Mouse (Mus musculus) CH12F3 (cell line): ENCODE results near the gene Gpn2.

Experiments
- in situ Hi-C: fragments of 300-500 bp; cut with MboI; formaldehyde crosslinking; loops from 2 replicates; pipeline ENCODE4 v1.14.3; 2020; ENCODE audit warnings: low sequenced_read_pairs

Gene Gpn2

DNA sequence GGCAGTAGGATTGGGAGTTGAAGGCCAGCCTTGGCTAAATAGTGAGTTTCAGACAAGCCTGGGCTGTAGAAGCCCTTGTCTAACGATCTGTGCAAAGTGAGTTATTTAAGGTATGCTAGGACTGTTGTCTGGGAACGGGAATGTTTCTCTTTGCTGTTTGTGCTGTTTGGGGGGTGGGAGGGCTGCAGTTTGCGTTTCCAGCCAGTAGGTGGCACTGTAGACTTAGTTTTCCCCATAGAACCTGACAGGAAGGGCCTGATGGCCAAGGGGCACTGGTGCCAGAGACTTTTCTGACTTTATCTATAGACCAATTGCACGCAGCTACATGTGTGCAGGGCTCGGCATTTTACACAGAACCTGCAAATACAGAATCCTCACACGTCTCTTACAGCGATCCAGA is 8.4 kb downstream of the Gpn2 start:
- in situ Hi-C loops = no loop called here

DNA sequence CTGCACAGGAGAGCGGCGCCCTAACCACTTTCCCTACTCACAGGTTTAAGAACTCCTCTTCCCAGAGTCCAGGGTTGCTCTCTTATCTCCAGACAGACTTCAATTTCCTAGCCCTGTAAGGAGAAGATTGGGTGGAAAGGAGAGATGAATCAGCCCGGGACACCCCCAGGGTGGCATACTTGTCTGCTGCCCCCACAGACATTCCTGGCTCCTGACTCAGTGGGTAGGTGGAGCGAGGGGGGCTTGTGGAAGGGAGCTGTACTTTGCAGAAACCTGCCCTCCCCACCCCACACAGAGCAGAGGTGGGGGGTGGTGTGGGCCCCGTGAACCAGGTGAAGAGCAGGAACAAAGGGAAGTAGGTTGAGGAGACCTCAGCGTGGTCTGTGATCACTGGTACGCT is 11.4 kb downstream of the Gpn2 start:
- in situ Hi-C loops = no loop called here

DNA sequence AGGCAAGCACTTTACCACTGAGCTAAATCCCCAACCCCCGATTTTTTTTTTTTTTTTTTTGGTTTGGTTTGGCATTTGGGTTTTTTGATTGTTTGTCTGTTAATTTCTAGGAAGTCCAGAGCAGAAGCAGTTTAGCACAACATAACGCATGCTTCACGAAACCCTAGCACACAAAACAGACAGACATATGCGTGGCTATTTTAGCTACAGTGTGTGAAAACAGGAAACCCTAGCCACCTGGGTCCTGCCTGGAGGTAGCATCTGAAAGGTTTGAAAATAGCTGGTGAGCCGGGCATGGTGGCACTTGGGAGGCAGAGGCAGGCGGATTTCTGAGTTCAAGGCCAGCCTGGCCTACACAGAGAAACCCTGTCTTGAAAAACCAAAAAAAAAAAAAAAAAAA is 11.9 kb downstream of the Gpn2 start:
- in situ Hi-C loops = no loop called here

GRCm38 (mm10) chr4:133598616-133599015 is 14.5 kb downstream of the Gpn2 start:
- in situ Hi-C loops = no loop called here

DNA sequence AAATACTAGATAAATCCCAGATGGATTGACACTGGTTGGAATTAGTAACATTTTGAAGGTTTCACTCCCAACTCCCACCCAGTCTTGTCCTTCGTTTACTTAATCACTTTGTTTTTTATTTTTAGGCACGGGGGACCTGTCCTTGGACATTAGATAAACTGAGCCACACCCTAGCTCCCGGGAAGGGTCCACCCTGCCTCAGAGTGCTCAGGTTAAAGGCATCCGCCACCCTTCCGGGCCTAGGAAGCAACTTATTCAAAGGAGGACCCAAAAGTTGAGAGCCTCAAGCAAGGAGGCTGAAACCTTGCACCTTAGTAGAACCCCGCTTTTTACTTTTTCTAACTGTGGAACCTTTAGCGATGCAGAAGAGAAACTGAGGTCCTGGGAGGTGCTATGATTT is 15.0 kb downstream of the Gpn2 start:
- in situ Hi-C loops = no loop called here

DNA sequence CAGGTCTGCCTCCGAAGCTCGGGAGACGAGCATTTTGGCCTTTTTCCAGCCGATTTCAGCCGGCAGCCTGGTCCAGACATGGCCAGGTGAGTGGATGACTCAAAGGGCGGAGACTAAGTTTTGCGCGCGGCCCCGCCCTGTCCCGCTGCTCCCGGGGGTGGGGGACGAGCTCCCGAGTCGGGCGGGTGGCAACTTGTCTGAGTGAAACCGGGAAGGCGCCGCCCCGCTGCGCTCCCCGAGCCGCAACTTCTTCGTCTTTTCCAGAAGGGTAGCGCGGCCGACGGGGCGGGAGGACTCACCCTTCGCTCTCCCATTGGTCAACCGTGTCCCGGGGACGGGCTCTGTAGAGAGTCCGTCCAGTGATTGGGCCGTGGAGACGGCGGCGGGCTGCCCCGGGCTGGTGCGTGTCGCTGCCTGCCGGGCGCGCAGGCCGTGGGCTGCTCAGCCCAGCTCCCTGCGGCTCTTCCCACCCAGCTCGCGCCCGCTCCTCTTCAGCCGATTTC is 15.5 kb downstream of the Gpn2 start:
- in situ Hi-C loops = no loop called here

DNA sequence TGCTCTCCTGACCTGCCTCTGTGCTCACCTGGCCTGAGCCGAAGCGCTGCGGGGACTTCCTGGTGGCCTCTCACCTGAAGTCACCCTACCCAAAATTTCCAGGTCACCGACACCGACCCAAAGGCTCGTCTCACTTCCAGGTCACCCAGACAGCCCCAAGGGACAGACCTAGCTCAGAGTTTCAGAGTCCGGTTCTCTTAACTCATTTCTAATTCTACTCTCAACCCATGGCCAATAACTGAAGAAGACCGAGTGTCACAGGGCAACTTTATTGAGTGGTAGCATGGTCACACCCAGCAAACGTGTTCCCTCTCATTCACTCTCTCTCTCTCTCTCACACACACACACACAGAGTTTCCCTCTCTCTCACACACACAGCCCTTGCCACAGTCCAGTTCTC is 16.1 kb downstream of the Gpn2 start:
- in situ Hi-C loops = no loop called here

DNA sequence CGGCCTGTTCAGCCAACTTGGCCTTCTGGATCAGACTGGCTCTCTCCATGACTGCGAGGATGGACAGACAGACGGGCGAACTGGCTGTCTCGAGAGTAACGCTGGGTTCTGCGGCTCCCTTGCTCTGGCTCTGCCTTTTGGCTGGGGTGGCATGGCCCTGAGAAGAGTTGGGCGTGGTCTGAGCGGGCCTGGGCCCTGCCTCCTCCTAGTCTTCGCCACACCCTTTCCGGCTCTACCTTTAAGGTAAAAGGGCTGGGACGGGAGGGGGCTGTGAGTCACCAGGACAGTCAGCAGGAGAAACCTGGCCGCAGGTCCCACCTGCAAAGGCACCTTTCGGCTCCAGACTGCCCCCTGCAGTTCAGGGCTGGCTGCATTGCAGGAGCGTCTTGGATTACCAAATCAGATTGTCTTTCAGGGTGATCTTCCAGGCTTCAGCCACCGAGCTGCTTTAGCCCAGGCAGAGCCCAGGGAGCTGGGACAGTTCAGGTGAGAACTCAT is 17.6 kb downstream of the Gpn2 start, which contains the start of gene Sfn:
TSS of gene Sfn (minus strand) at position 448 of the 498 bp plus-strand sequence.
- in situ Hi-C loops = no loop called here

- in situ Hi-C loops = no loop called here
Measured at GRCm38 (mm10) chr4:133603056-133603455, 18.9 kb downstream of the Gpn2 start.

DNA sequence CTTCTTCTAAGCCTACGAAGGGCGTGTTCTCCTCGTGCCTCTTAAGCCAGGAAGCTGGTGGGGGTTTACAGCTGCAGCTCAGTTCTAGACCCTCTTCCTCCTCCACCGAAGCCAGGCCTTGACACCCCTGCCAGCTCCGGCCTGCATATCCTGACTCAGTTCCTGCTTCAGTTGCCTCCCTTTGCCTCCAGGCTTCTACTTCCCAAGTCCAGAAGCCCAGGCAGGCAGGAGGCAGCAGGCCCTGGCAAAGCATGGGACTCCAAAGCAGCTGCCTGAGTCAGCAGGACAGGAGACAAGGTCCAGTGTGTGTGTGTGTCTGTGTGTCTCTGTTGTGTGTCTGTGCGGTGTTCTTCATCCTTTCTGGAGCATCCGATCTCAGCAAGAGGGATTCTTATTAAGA is 20.0 kb downstream of the Gpn2 start:
- in situ Hi-C loops = no loop called here

DNA sequence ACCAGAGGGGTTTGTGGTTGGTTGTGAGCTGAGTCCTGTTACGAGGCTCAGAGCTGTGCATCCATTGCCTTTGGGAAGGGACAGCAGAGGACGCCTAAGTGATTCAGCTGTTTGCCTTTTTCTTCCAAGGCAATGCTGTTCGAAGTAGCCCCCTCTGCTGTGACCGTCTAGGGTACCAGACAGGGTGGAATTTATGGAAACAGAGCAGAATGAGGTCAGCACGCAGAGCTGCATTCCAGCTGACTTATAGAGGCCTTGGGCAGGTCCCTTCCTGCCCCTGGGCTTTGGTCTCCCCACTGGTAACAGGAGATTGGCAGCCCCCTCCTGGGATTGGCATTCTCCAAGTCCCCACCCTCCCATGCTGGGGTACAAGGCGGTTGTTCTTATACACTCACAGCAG is 20.7 kb downstream of the Gpn2 start:
- in situ Hi-C loops = no loop called here

- in situ Hi-C loops = no loop called here
Measured at GRCm38 (mm10) chr4:133605330-133605729, 21.2 kb downstream of the Gpn2 start.

DNA sequence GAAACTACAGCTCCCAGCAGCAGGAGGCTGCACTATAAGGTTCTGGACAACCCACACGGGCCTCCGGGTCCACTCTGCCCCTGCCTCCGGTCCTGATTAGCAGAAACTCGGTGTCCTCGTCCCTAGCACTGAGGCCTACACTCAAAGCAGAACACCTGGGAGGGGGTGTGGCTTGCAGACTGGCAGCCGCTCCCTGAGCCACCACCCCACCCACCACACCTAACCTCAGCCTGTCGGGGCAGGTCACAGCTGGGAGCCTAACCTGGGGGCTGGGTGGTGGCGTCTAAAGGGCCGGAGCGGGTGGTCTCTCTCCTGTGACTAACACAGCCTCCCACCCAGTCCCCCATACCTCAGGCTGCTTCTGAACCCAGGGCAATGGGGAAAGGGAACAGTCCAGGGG is 23.1 kb downstream of the Gpn2 start:
- in situ Hi-C loops = no loop called here

DNA sequence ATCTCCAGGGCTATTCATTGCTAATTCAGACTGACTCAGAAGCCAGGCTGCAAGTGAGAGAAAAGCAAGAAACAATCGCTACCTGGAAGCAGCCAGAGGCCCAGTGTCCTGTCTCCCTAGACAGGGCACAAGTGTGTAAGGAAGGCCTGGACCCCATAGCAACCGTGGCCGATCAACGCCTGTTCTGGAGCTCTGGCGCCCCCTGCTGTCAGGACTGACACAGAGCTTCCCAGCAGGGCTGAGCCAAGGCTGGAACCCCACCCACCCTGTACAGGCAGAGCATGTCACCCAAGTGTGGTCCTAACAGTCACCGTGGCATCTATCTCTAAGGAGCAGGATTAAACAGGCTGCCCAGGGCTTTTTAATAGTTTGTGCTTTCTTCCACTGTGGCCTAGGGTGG is 25.6 kb downstream of the Gpn2 start:
- in situ Hi-C loops = no loop called here

DNA sequence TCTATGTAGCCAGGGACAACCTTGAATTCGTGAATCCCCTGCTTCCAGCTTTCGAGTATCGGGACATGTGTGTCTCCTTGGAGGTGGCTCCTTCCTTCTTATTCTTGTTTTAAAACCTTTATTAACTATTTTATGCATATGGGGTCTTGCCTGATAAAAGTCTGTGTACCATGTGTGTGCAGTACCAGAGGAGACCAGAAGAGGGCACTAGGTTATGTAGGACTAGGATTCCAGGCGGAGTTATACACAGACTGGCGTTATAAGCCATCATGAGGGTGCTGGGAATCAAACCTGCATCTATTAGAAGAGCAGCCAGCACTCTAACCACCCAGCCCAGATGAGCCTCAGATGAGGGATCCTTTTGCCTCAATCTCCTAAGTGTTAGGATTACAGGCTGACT is 27.7 kb downstream of the Gpn2 start:
- in situ Hi-C loops = no loop called here

- in situ Hi-C loops = no loop called here
Measured at GRCm38 (mm10) chr4:133612416-133612815, 28.3 kb downstream of the Gpn2 start.

DNA sequence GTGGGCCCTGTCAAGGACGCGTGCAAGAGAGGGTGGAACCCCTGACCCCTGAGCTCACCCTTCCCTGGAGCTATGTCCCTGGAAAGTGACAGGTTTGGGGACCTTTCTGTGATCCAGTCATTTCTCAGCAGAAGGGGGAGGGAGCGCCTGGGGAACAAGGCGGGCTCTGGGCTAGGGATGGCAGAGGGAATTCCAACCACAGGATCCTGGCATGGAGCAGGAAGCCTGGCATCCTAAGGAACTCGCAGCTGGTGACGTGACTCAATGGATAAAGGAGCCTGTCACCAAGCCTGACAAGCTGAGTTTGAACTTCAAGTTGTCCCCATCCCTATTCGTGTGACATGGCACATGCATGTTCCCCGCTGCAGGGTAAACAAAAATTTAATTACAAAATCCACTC is 28.9 kb downstream of the Gpn2 start:
- in situ Hi-C loops = no loop called here

- in situ Hi-C loops = no loop called here
Measured at GRCm38 (mm10) chr4:133613867-133614266, 29.7 kb downstream of the Gpn2 start.

DNA sequence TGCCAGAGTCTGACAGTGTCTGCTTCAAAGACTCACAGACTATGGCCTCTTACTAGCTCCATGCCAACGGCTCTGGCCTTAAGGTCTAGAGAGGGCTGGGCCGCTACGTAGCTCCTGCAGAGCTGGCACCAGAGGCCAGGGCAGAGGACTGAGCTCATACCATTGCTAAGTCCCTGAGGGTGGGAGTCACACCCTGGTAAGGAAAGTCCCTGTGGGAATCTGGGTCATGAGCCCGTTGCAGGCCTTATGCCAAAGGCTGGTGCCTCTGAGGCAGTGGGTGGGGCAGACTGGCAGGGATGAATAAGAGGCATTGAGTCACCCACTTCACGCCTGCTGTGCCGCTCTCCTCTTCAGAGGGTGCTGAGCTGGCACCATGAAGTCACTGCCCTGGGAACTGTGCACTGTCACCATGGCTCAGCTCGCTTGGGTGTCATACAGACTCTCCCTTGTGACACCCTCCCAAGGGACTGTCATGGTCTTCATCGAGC is 30.2 kb downstream of the Gpn2 start:
- in situ Hi-C loops = no loop called here

DNA sequence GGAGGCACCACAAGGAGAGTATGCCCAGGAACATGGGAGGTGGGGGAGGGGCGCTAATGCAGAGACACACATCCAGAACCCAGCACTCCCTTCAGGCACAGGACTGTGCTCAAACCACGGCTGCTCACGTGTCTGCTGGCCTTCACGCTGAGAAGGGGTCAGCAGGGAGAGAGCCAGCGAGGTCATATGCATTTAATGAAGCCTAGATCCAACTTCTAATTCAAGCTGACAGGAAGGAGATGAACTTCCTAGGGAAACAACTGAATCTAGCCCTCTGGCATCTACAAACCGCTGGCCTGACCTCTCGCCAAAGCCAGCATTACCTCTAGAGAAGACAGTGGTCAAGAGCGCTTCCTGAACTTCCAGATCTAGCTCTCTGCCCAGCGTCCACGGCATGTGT is 31.3 kb downstream of the Gpn2 start:
- in situ Hi-C loops = no loop called here

GRCm38 (mm10) chr4:133617936-133618335 is 33.8 kb downstream of the Gpn2 start:
- in situ Hi-C loops = no loop called here

GRCm38 (mm10) chr4:133619473-133620136 is 35.4 kb downstream of the Gpn2 start:
- in situ Hi-C loops = no loop called here

DNA sequence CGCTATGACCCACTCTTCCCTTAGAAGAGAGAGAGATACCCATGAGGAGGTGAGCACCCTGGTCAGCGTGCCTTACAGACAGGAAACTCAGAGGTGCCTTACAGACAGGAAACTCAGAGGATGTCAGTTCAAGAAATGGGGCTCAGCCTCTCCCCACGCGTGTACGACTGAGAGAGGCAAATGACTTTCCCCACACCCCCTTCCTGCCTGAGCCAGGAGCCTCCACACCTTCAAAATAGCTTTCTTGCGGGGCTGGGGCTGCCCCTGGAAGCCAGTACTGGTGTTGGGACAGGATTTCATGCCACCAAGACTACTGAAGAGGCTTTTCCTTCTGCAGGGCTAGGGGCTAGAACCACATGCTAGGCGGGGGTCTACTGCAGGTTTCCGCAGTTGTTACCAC is 36.5 kb downstream of the Gpn2 start:
- in situ Hi-C loops = no loop called here
